10 mouse cellular contexts compared by ENCODE assay signal in the genomic region with DNA sequence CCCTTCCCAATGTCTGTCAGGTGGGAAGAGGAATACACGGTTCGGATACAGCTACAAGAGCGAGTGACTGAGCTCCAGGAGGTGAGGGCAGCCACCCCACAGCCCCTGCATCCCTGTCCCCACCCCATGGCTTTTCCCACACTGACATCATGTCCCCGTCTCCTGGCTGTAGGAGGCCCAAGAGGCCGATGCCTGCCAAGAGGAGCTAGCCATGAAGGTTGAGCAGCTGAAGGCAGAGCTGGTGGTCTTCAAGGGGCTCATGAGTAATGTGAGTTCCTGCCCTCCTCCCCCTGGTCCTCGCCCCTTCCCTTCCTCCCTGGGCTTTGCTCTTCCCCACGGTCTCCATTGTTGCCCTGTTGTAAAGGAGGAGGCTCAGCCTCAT. TPM values are rescaled to one million over a fixed set of nuclear protein-coding genes. Genes with fewer than 3 reads are reported as not detected.
A peak's percentile ranks its signal among the peaks of the same experiment; 100 is the strongest.
DNase-seq lines count a peak whose midpoint lies in the region; ATAC-seq lines count a peak whose summit lies in the region.
"Had no signal": no experiment of that assay in that cellular context is flagged by ENCODE, and none has a peak within 500 bp of the region (broad histone marks: within the 10 kb centered on the region; RNA-seq: fewer than 3 reads in every experiment).

No protein-coding gene starts in this region.

- peak overlapping the region; percentile 73 for H3K9ac ChIP-seq in heart, embryonic 12.5 days
- no peak overlapping the region for H3K9ac ChIP-seq in lung, embryonic 15.5 days
- H3K9ac ChIP-seq in embryonic facial prominence, embryonic 13.5 days, result peak overlapping the region; percentile 16; the same call in 1 of the 2 replicates
- H3K9ac ChIP-seq in limb, embryonic 12.5 days (replicated peaks), result no peak overlapping the region
- H3K9ac ChIP-seq: forebrain, embryonic 15.5 days had no signal

- intact Hi-C loops in heart, postnatal 36 days (cut with DNase I), result loop anchor here (2.0 to 5.0 kb wide), 2 partner anchors 15 to 123 kb away; no protein-coding TSS in a partner anchor

- peak overlapping the region; percentile 94 for H3K4me2 ChIP-seq in heart, embryonic 12.5 days
- no peak overlapping the region for H3K4me2 ChIP-seq in lung, embryonic 15.5 days
- no peak overlapping the region for H3K4me2 ChIP-seq in embryonic facial prominence, embryonic 13.5 days
- no peak overlapping the region for H3K4me2 ChIP-seq in limb, embryonic 12.5 days
- H3K4me2 ChIP-seq: forebrain, embryonic 15.5 days had no signal

- DNase-seq in heart, postnatal 36 days, result no peak
- no peak for DNase-seq in lung, postnatal 36 days
- DNase-seq in MN1 (ENCODE audit: low spot score), result no peak
- DNase-seq: thymus, adult 18-20 months had no signal

- no peaks in the 10 kb centered on the region for H3K9me3 ChIP-seq in heart, embryonic 12.5 days (replicated peaks)
- no peaks in the 10 kb centered on the region for H3K9me3 ChIP-seq in lung, embryonic 15.5 days
- H3K9me3 ChIP-seq in embryonic facial prominence, embryonic 13.5 days, result no peaks in the 10 kb centered on the region
- H3K9me3 ChIP-seq in limb, embryonic 12.5 days, result no peaks in the 10 kb centered on the region
- H3K9me3 ChIP-seq: forebrain, embryonic 15.5 days had no signal

- H3K27ac ChIP-seq in heart, embryonic 12.5 days (ENCODE audit: poor library complexity, severe bottlenecking), result peak overlapping the region; percentile 97
- H3K27ac ChIP-seq in lung, embryonic 15.5 days, result peak overlapping the region; percentile 55; the same call in 1 of the 2 replicates
- H3K27ac ChIP-seq in embryonic facial prominence, embryonic 13.5 days, result no peak overlapping the region
- peak overlapping the region; percentile 53; the same call in 1 of the 2 replicates for H3K27ac ChIP-seq in limb, embryonic 12.5 days
- H3K27ac ChIP-seq: forebrain, embryonic 15.5 days had no signal

- 69% methylated on average over 7 of the region's 7 CpGs for WGBS in heart, embryonic 12.5 days
- 77% methylated on average over 7 of the region's 7 CpGs for WGBS in lung, embryonic 15.5 days
- 81% methylated on average over 7 of the region's 7 CpGs for WGBS in embryonic facial prominence, embryonic 13.5 days
- WGBS in limb, embryonic 12.5 days, result 74% methylated on average over 7 of the region's 7 CpGs

- H3K4me3 ChIP-seq in heart, embryonic 12.5 days, result no peak overlapping the region
- H3K4me3 ChIP-seq in lung, embryonic 15.5 days, result no peak overlapping the region
- H3K4me3 ChIP-seq in embryonic facial prominence, embryonic 13.5 days, result no peak overlapping the region
- H3K4me3 ChIP-seq in limb, embryonic 12.5 days (replicated peaks), result no peak overlapping the region
- H3K4me3 ChIP-seq: forebrain, embryonic 15.5 days had no signal

- H3K36me3 ChIP-seq in heart, embryonic 12.5 days, result peaks cover 38% of the 10 kb centered on the region
- 0 out of 2 replicates have a peak, but pooled peaks cover 6% of the 10 kb centered on the region for H3K36me3 ChIP-seq in lung, embryonic 15.5 days
- H3K36me3 ChIP-seq in embryonic facial prominence, embryonic 13.5 days, result peaks cover 40% of the 10 kb centered on the region
- H3K36me3 ChIP-seq in limb, embryonic 12.5 days, result peaks cover 49% of the 10 kb centered on the region

- ATAC-seq in heart, embryonic 12.5 days (ENCODE audit: insufficient number of reproducible peaks, low FRiP score), result no peak
- ATAC-seq in lung, embryonic 15.5 days (ENCODE audit: borderline replicate concordance, extremely low read depth, low FRiP score, low TSS enrichment), result no peak
- no peak for ATAC-seq in embryonic facial prominence, embryonic 13.5 days (ENCODE audit: insufficient number of reproducible peaks, insufficient read depth, low FRiP score, low TSS enrichment, low read depth)
- no peak for ATAC-seq in limb, embryonic 12.5 days (ENCODE audit: insufficient number of reproducible peaks, insufficient read depth, low FRiP score, low TSS enrichment, low read depth)
- ATAC-seq in megakaryocyte-erythroid progenitor cell, adult 5-6 weeks (replicated peaks; ENCODE audit: low FRiP score, low TSS enrichment, poor library complexity, severe bottlenecking), result no peak
- ATAC-seq: forebrain, embryonic 15.5 days had no signal

- H3K4me1 ChIP-seq in heart, embryonic 12.5 days (replicated peaks), result peaks cover 47% of the 10 kb centered on the region
- H3K4me1 ChIP-seq in lung, embryonic 15.5 days, result peaks cover 46% of the 10 kb centered on the region
- H3K4me1 ChIP-seq in embryonic facial prominence, embryonic 13.5 days, result peaks cover 35% of the 10 kb centered on the region
- peaks cover 34% of the 10 kb centered on the region for H3K4me1 ChIP-seq in limb, embryonic 12.5 days (replicated peaks)

- no peaks in the 10 kb centered on the region for H3K27me3 ChIP-seq in heart, embryonic 12.5 days (replicated peaks)
- H3K27me3 ChIP-seq in lung, embryonic 15.5 days, result no peaks in the 10 kb centered on the region
- H3K27me3 ChIP-seq in embryonic facial prominence, embryonic 13.5 days, result no peaks in the 10 kb centered on the region
- H3K27me3 ChIP-seq in limb, embryonic 12.5 days, result no peaks in the 10 kb centered on the region
- H3K27me3 ChIP-seq: forebrain, embryonic 15.5 days had no signal

RNA-seq across cellular contexts. Expression of a gene that starts 4.5 kb away (rescaled TPM):
- polyA plus RNA-seq in heart, embryonic 12.5 days (2016; fragmentation: Nextera tagmentation; extraction: Ambion mirVana), result 11.3 and 11.8 TPM in 2 replicates
- 1 to 10 TPM; 6.6 to 9.4 TPM for total RNA-seq in heart, postnatal 36 days (2021)
- 5.7 and 6.8 TPM in 2 replicates for polyA plus RNA-seq in lung, embryonic 15.5 days (2015; fragmentation: Nextera tagmentation; extraction: Ambion mirVana)
- polyA plus RNA-seq in embryonic facial prominence, embryonic 13.5 days (2015; fragmentation: Nextera tagmentation; extraction: Ambion mirVana), result 15.5 and 17.6 TPM in 2 replicates
- 24.6 and 27.1 TPM in 2 replicates for polyA plus RNA-seq in limb, embryonic 12.5 days (2016; fragmentation: Nextera tagmentation; extraction: Ambion mirVana)
- 18.3 and 22.7 TPM in 2 replicates for total RNA-seq in megakaryocyte-erythroid progenitor cell, adult 5-6 weeks (2014; fragmentation: Nextera tagmentation)
- 10.3 and 12.8 TPM in 2 replicates for total RNA-seq in megakaryocyte-erythroid progenitor cell, adult 5-6 weeks (2017)

RNA-seq across cellular contexts. Expression of a gene that starts 16.7 kb away (rescaled TPM):
- polyA plus RNA-seq in heart, embryonic 12.5 days (2016; fragmentation: Nextera tagmentation; extraction: Ambion mirVana), result 4,345 and 4,378 TPM in 2 replicates
- 1,000 to 10,000 TPM; 4,473 to 4,723 TPM for total RNA-seq in heart, postnatal 36 days (2021)
- 1,765 and 1,844 TPM in 2 replicates for polyA plus RNA-seq in lung, embryonic 15.5 days (2015; fragmentation: Nextera tagmentation; extraction: Ambion mirVana)
- polyA plus RNA-seq in embryonic facial prominence, embryonic 13.5 days (2015; fragmentation: Nextera tagmentation; extraction: Ambion mirVana), result 1,482 and 1,867 TPM in 2 replicates
- 2,206 and 2,264 TPM in 2 replicates for polyA plus RNA-seq in limb, embryonic 12.5 days (2016; fragmentation: Nextera tagmentation; extraction: Ambion mirVana)
- 900 and 1,346 TPM in 2 replicates for total RNA-seq in megakaryocyte-erythroid progenitor cell, adult 5-6 weeks (2014; fragmentation: Nextera tagmentation)
- 535 and 806 TPM in 2 replicates for total RNA-seq in megakaryocyte-erythroid progenitor cell, adult 5-6 weeks (2017)

RNA-seq across cellular contexts. Expression of a gene that starts 17.9 kb away (rescaled TPM):
- 55.0 and 56.2 TPM in 2 replicates for polyA plus RNA-seq in heart, embryonic 12.5 days (2016; fragmentation: Nextera tagmentation; extraction: Ambion mirVana)
- total RNA-seq in heart, postnatal 36 days (2021), result 10 to 100 TPM; 20.3 to 21.0 TPM
- polyA plus RNA-seq in lung, embryonic 15.5 days (2015; fragmentation: Nextera tagmentation; extraction: Ambion mirVana), result 56.5 and 58.8 TPM in 2 replicates
- polyA plus RNA-seq in embryonic facial prominence, embryonic 13.5 days (2015; fragmentation: Nextera tagmentation; extraction: Ambion mirVana), result 62.5 and 69.3 TPM in 2 replicates
- polyA plus RNA-seq in limb, embryonic 12.5 days (2016; fragmentation: Nextera tagmentation; extraction: Ambion mirVana), result 65.8 and 72.6 TPM in 2 replicates
- 92.2 and 114 TPM in 2 replicates for total RNA-seq in megakaryocyte-erythroid progenitor cell, adult 5-6 weeks (2014; fragmentation: Nextera tagmentation)
- total RNA-seq in megakaryocyte-erythroid progenitor cell, adult 5-6 weeks (2017), result 108 and 125 TPM in 2 replicates

RNA-seq across cellular contexts. Expression of a gene that starts 41.9 kb away (rescaled TPM):
- 99.0 and 112 TPM in 2 replicates for polyA plus RNA-seq in heart, embryonic 12.5 days (2016; fragmentation: Nextera tagmentation; extraction: Ambion mirVana)
- total RNA-seq in heart, postnatal 36 days (2021), result 10 to 100 TPM; 20.8 to 25.3 TPM
- 136 and 139 TPM in 2 replicates for polyA plus RNA-seq in lung, embryonic 15.5 days (2015; fragmentation: Nextera tagmentation; extraction: Ambion mirVana)
- polyA plus RNA-seq in embryonic facial prominence, embryonic 13.5 days (2015; fragmentation: Nextera tagmentation; extraction: Ambion mirVana), result 150 and 163 TPM in 2 replicates
- polyA plus RNA-seq in limb, embryonic 12.5 days (2016; fragmentation: Nextera tagmentation; extraction: Ambion mirVana), result 224 and 227 TPM in 2 replicates
- total RNA-seq in megakaryocyte-erythroid progenitor cell, adult 5-6 weeks (2014; fragmentation: Nextera tagmentation), result 285 and 384 TPM in 2 replicates
- total RNA-seq in megakaryocyte-erythroid progenitor cell, adult 5-6 weeks (2017), result 186 and 262 TPM in 2 replicates

RNA-seq across cellular contexts. Expression of a gene that starts 42.0 kb away (rescaled TPM):
- polyA plus RNA-seq in heart, embryonic 12.5 days (2016; fragmentation: Nextera tagmentation; extraction: Ambion mirVana), result 217 and 218 TPM in 2 replicates
- 100 to 1,000 TPM; 308 to 334 TPM for total RNA-seq in heart, postnatal 36 days (2021)
- polyA plus RNA-seq in lung, embryonic 15.5 days (2015; fragmentation: Nextera tagmentation; extraction: Ambion mirVana), result 208 and 224 TPM in 2 replicates
- 216 and 218 TPM in 2 replicates for polyA plus RNA-seq in embryonic facial prominence, embryonic 13.5 days (2015; fragmentation: Nextera tagmentation; extraction: Ambion mirVana)
- 209 and 210 TPM in 2 replicates for polyA plus RNA-seq in limb, embryonic 12.5 days (2016; fragmentation: Nextera tagmentation; extraction: Ambion mirVana)
- 163 and 194 TPM in 2 replicates for total RNA-seq in megakaryocyte-erythroid progenitor cell, adult 5-6 weeks (2014; fragmentation: Nextera tagmentation)
- 120 and 151 TPM in 2 replicates for total RNA-seq in megakaryocyte-erythroid progenitor cell, adult 5-6 weeks (2017)

Comparison
In these comparisons a context has a peak if more than half of its experiments do, and no peak if none do; other contexts are left out.
1. H3K9ac ChIP-seq: peak in heart, embryonic 12.5 days (single experiment) and embryonic facial prominence, embryonic 13.5 days (single experiment); none in lung, embryonic 15.5 days (single experiment) and limb, embryonic 12.5 days (single experiment).